Mouse (Mus musculus) C2C12 (cell line): ENCODE measurements around the gene 9430038I01Rik.

ENCODE experiments used
- CTCF ChIP-seq: IDR thresholded peaks from one replicate; pipeline ENCODE4 v1.5.1; 2011; ENCODE audit not compliant: control insufficient read depth, insufficient read depth, insufficient read length
- MYOG ChIP-seq: IDR thresholded peaks from one replicate; pipeline ENCODE4 v1.6.1; 2011; ENCODE audit not compliant: control insufficient read depth, insufficient read length; ENCODE audit errors: extremely low read depth
- USF1 ChIP-seq: IDR thresholded peaks from one replicate; pipeline ENCODE4 v1.6.1; 2011; ENCODE audit warnings: low read depth, mild to moderate bottlenecking, control low read depth, moderate library complexity

GRCm38 (mm10) chr7:137370175-137370574 lies 40.4 kb downstream of the 9430038I01Rik start:
- TF ChIP-seq CTCF (no peak), MYOG (no peak), USF1 (no peak)
